Mouse (Mus musculus): ENCODE measurements at regions not wholly inside any gene's neighbourhood (a gene's known extent, or its start where the extent isn't known, plus 50 kb on each side); places are given as distances from the start of the nearest gene placed in this dataset.

DNA sequence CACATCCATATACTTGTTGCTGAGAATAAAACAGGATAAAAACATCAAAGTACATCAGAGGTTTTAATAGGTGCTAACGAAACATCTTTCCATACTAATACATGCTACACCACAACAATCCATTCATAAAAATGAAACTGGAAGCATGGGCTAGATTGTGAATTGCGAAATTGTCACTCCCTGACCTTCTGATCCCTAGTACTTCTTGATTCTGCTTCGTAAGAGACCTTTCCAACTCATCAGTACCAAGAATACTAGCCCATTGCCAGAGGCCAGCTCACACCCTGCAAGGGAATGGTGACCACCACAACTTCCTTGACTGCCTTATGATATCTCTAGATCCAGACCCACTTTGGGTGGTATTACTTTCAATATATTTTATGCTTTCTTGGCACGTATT lies 177.3 kb upstream of the Cdyl start:
- no peak for DNase-seq

DNA sequence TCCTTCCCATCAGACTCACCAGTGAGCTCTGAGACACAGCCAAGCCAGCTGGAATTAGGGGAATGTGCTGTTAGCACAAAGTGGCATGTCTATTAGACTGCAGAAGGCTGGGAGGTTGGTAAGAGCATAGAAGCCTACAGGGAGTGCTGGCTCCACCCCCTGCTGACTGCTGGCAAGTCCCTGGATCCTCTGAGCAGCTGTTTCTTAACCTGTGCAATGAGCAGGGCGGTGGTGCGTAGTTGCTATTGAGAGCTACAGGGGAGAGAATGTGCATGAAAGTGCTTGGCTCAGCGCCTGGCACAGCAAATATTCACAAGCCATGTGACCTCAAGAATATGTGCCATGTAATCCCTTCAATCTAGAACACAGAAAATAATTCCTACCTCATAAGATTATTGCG lies 173.5 kb upstream of the Cdyl start:
- peak; percentile 46 to 62 for DNase-seq

DNA sequence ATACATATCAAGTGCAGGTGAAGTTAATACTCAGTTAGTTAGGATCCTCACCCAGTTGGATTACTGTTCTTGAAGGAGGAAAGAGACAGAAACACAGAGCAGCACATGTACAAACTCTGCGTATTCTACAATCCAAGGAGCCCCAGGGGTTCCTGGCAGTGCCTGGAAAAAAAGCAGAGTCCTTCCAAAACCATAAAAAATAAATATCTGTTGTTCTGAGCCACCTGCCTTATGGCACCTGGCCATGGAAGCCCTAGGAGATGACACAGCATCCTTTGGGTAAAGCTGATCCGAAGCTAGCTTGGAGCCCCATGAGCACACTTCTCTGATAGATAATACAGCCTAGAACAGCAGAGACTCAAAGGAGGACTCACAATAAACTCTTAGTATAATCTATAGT lies 159.9 kb upstream of the Cdyl start:
- no peak for DNase-seq

DNA sequence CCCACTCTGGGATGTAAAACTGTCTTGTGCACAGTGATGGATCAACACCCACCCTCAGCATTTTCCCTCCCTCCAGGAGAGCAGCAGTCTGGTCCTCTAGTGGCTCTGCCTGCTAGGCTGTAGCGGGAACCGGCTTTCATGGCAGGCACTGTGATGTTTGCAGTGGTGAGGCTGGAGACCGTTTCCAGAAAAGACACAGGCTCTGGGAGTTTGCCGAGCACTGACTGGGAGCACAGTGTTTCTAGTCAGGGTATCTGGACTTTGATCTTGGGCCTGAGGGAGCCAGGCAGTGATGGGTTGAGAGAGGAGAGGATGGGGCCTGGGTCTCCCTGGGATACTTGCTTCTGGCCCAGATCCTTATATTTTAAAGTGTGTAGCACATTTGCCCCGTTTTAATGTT lies 158.7 kb upstream of the Cdyl start:
- no peak for DNase-seq

DNA sequence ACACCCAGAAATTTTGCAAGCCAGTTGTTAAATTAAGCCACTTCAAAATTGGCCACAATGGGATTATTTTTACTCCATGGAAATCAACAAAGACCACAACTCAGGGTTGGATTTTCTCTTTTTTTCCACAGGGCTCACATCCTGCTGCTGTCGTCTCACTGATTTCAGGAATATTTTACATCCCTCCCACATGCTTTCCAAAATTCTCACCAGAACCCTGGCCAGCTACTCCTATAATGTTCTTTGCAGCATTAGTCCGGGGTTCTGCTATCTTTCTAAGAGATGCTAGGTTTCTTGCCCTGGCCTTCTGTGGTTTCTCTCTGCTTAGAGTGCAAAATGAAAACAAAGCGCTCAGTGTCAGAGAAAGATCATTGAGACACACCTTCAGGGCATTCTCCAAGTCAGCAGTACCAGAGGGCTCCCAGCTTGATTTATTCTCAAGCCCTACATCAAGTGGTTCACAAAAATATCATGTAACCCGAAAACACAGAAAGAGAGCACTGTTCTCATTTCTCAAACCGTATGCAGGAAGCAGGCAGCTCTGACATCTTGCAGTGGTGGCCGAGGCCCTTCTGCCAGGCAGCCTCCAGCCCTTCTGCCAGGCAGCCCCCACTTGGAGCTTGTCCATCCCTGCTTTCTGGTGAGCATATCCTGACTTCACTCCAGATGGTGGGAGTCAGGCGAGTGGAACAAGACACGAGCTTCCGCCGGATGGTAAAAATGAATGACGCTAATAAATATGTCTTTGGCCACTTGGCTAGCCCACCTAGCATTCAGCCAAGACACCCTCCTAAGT lies 158.1 kb upstream of the Cdyl start:
- DNase-seq = peak in 1 of 2 experiments; percentile 10

DNA sequence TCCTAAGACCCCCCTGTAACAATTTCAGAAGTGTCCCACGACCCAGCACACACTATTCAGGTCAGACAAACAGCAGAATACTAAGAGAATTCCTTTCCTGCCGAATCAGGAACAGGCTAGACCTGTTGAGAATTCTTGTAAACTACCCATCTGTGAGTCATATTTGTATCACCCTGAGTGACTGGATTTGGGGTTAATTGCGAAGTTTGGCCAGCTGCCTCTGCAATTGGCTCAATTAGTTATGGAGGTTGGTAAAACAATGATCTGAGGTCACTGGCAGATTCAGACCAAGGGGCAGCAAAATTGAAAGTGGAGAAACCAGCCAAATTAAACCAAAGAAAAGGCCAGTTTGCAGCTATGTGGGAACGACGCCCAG lies 157.5 kb upstream of the Cdyl start:
- DNase-seq = peak in 1 of 2 experiments; percentile 38

DNA sequence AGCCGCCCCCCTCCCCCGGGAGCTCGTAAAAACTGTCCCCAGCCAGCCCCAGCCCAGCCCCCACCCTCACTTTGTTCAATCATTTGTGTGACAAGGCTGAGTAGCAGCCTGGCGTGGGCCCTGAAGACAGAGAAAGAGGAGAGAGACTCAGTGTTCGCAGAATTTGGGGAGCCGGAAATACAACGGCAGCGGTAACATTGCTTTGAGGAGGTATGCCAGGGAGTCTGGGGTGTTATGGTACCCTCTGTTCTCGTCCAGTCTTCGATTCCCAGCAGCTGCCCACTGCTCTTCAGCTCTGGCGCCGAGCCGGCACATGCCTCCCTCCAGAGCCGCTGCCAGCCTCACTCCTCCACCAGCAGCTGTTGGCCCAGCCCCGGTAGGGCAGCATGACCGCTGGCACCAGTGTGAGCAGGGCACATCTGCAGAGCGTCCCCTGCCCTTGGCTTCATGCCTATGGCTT lies 156.2 kb upstream of the Cdyl start:
- DNase-seq = peak in 1 of 2 experiments; percentile 46

DNA sequence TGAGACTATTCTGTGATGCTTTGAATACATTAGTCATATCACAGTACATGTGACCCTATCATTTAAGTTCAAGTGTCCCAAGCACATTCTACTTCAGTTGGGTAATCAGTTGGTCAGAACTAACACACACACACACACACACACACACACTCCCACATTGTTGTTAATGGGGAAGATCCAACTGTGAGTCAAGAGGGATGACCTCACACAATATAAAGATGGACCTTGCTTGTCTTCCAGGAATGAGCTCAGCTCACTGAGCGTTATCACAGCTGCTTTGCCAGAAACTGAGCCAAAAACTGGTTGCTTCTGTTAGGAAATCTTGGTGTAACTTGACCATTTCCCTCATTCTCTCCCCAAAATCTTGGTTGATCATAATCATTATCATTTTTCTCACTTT lies 152.4 kb upstream of the Cdyl start:
- no peak for DNase-seq

DNA sequence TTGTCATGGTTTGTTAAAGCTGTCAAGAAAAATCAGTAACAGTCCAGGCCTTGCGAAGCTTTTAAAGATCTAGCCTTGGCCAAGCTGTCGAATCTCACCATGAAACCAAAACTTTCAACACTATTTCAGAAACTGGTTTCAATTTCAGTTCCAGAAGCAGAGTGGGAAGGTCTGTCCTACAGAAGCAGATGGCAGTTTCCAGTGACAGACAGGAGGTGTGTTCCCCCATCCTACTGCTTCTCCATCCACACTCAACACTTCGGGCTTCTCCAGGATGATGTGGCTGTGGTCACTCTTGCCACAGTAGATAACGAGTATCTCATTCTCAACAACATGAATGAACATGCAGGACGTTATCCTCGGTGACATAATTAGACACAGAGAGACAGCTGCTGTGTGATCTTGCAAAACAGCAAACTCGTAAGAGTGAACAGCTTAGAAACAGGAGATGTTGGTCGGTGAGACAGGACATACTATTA lies 147.6 kb upstream of the Cdyl start:
- no peak for DNase-seq

DNA sequence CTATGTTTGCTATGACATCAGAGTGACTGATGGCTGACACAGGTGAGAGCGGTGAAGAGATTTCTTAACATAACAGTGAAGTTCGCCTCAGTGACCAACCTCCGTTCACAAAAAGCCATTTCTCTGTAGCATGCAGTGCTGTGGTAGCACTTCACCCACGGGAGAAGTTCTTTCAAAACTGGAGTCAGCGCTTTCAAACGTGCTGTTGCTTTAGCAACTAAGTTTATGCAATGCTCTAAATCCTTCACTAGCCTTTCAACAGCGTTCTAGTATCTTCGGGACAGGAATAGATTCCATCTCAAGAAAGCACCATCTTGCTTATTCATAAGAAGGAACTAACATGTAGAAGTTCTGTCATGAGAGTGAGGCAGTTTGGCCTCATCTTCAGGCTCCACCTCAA lies 146.5 kb upstream of the Cdyl start:
- DNase-seq = no peak

DNA sequence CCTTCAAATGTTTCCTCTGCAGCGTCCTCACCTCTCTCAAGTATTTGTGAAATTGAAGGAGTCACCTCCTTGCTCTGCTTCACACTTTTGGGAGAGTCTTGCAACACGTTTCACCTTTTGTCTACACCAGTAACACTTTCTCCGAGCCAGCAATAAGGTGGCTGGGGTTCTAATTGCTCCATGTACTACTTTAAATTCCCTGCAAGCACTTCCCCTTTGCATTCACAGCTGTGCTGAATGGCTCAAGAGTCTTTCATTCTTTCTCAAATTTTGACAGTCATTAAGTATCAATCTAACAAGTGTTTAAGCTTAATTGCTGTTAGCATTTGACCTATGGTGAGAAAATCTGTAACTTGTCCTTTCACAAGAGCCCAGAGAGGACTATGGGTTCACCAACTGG lies 144.3 kb upstream of the Cdyl start:
- no peak for DNase-seq

DNA sequence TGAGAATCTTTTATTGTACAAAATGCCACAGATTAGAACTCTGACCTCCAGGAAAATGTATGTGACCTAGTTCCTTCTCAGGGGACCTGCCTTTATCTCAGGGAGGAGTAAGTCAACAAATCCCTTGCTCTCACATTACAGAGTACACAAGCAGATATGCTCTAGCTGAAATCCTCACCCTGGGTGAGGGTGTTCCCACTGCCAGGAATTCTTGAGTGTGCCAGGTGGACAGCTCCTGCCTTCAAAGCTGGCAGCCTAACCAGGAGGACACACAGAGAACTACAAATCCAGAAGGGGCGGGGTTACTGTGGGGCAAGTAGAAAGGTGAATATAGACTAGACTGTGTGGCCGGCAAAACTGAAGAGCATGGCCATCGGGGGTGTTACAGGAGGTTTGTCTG lies 141.9 kb upstream of the Cdyl start:
- DNase-seq = no peak

DNA sequence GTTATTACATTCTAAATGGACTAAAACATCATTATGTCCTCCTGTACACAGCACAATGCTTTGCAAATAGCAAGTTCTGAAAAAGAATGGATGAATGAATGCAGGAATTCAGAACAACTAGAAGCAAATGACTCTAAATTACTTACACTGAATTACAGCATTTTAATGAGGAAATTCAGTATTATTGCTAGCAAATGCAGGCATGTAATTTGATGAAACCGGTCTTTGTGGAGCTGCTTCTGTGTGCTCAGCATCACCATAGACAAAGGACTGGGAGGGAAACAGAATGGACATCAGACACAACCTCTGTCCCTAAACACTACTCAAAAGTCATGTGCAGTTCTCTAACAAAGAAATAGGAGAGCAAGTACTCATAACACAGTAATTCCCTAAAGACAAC lies 137.4 kb upstream of the Cdyl start:
- no peak for DNase-seq

DNA sequence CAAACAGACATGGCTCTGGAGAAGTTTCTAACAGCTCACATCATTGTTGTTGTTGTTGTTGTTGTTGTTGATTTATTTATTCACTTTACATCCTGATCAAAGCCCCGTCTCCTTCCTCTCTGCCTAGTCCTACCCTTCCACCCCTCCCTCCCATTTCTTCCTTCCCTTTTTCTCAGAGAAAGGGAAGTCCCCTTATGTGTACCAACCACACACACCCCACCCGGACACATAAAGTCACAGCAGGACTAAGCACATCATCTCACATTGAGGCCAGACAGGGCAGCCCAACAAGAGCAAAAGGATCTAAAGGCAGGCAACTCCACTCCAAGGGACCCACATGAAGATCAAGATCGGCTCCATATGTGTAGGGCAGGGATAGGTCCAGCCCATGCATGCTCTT lies 130.1 kb upstream of the Cdyl start:
- no peak for DNase-seq

DNA sequence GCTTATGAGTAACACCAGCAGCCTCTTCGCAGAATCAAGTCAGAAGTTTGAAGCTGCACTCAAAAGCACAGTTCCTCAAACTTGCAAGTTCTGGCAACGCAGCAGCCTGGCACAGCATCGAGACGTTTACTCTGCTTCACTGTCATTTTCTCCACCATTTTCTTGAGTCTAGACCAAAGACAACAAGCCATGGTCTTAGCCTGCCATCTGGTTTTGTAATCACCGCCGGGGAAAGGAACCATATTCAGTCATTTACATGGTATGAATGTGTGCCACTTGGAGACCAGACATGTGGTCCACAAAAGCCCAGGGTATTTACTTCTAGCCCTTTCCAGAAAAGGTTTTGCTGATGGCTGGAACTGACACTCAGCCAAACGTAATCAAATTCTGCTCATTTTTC lies 122.5 kb upstream of the Cdyl start:
- DNase-seq = no peak

DNA sequence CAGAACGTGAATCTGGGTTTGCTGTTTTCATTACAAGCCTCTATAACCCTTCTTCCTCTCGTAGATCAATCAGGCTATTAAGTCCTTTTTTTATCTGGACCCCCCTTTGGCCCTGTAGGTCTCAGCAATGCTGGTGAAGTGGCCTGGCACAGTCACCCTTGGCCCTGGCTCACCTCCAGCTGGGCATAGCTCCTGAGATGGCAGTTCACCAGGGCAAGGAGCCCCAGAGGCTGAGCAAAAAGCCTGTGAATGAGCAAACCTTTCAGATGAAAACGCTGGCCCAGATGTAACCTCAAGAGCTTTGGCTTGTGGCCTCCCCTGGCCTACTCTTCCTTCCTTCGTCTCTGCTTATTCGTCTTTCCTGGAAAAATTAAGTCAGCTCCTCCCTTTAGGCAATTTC lies 121.7 kb upstream of the Cdyl start:
- peak; percentile 14 to 65 for DNase-seq

DNA sequence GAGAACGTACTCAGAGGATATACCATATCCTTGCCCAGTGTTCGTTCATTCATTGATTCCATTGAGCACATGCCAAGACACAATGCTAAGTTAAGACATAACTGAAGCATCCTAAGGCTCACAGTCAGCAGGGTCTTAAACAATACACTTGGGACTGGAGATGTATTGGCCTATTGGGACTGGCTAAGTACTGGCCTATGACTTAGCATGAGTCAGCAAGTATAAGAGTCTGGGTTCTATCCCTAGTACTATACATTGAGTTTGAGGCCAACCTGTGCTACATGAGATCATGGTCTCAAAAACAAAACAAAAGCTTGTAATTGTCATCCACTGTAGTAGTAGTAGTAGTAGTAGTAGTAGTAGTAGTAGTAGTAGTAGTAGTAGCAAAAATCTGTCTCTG lies 119.2 kb upstream of the Cdyl start:
- DNase-seq = no peak

DNA sequence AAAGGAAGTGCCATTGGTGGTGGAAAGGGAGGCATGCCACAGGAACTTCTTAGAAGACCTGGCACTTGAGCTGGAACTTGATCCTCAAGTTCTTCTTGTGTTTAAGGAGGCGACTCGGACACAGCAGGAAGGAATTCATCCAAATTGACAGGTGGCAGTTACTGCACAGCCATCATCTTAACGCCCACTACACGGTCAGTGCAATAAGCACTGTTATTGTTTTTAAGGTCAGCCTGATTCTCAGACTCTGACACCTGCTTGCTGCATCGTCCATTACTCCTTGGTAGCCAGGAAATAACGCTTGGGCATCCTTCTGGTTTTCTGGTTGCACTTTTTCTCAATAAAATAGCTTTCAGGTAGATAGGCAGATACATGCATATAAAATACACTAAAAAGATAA lies 118.6 kb upstream of the Cdyl start:
- no peak for DNase-seq

DNA sequence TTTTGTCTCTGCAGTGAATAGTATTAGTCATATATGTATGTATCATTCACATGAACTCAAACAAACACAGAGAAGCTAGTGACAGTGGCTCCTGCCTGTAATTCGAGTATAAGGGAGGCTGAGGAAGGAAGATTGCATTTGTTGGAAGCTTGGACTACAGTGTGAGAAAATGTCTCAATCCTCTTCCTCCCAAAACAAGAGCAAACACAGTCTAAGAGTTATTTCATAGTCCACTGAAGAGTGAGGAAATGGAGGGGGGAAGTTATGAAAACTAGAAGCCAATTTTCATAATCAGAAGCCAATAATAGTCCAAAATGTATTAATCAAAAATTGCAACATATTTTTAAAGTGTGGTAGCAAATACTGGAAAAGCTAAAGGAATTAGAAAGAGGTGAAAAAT lies 95.6 kb upstream of the Cdyl start:
- no peak for DNase-seq

DNA sequence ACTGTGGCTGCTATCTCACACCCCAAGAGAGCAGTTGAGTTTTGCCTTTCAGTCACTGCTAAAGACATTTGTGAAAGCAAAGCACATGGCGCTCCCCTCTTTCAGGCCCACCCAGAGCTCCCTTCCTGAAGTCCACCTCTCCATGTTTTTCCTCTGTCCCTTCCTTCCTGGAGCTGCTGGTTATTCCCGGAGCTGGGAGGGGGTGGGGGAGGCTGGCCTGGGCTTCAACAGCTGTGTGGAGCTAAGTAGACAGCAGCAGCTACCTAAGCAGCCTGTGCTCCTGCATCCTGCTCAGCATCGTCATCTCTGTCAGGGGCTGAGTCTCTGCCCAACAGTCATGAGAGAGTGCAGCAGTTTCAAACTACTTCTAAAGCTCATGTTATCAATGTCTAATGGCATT lies 78.0 kb upstream of the Cdyl start:
- DNase-seq = peak in 1 of 2 experiments; percentile 6

DNA sequence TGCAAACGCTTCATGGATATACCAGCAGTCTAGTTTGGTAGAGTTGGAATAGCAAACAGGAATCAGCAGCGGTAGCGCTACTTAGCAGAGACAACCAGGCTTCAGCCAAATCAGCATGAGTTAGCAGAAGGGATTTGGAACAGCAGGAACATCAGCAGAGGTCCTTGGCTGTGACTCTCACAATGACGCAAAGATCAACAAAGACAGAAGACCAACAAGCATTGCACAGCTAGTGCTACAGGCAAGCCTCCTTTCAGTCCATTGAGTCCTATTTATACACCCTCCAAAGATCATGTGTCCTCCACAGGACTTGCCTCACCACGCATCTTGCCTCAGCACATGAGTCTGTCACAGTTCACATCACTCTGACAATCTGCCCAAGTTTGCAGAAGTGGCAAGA lies 61.6 kb upstream of the Cdyl start:
- no peak for DNase-seq

DNA sequence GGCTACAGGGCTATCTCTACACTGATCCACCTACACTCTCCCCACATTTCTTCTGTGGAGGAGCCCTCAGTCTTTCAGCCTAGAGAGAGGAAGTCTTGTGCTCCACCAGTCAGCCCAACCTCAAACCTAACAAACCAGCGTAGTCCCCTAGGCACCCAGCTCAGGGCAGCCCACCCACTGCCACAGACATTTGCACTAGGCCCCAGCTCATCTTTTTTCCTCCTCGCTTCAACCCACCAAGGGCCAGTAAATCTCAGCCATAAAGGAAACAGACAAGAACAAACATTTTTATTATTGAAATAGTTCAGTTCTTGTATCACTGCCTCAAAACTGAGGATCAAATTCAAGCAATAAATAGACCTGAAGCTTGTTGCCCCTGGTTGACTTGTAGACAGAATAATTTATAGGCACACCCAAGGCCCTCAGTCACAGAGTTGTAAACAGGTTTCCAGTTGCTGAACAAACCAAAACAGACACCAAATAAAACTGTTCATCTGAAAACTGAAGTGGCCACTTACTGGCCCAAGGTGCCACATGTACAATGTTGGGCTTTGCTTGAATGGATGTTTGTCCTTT lies 58.0 kb upstream of the Cdyl start:
- DNase-seq = no peak

DNA sequence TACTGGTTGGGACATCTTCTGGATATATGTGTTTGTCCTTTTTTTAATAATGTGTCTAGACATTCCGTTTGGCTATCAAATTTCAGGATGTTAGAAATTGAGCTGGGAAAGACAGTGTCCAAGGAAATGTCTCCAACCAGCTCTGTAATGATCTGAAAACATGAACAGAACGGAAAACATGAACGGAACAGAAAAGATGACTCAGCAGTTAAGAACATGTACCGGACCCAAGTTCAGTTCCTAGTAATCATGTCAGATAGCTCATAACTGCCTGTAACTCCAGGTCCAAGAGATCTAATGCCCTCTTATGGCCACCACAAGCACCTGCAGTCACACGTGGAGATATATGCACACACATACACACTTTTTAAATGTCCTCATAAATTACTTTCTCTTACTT lies 56.6 kb upstream of the Cdyl start:
- no peak for DNase-seq

DNA sequence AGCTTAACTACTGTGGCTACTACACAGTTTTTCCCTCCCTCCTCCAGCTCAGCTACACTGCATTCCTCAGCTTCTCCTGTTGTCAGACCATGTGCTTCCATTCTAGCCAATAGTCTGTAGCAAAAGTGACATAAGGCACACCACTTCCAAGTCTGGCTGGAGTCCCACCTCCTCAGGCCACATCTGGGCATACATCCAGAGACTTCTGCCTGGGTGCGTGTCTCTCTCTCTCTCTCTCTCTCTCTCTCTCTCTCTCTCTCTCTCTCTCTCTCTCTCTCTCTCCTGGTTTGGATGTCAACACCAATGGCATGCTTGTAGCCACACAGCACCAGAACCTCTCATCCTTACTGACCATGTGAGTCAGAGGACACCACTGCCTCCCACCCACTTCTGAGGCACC lies 55.6 kb upstream of the Cdyl start:
- DNase-seq = no peak

DNA sequence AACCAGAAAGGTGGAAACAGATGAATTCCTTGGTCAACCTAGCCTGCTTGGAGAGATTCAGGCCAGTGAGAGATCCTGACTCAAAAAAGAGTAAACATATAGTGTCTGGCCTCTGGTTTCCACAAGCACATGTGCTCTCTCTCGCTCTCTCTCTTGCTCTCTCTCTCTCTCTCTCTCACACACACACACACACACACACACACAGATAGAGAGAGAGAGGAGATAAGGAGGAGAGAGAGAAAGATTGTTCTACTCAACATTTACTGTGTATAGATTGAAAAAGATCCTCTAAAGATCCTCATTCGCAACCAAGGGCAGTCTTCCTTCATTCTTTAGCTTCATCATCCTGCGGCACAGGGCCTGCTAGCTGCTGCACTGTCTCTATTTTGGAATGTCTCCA lies 54.9 kb upstream of the Cdyl start:
- no peak for DNase-seq

Measured in kidney, postnatal 36 days (tissue).